Mouse (Mus musculus) neural tube, embryonic 10.5 days (tissue): Measurements from ENCODE around the gene Add3.

Source experiments
- DNase-seq: peaks from one replicate; pipeline ENCODE4 v3.0.0-alpha.2; 2017; ENCODE audit warnings: low spot score; ENCODE audit errors: extremely low spot score

Add3 gene

GRCm38 (mm10) chr19:53165305-53166240, 25.3 kb downstream of the Add3 start:
- no peak for DNase-seq

GRCm38 (mm10) chr19:53166367-53166766, 26.1 kb downstream of the Add3 start:
- DNase-seq = no peak

GRCm38 (mm10) chr19:53168576-53168975, 28.3 kb downstream of the Add3 start:
- no peak for DNase-seq

GRCm38 (mm10) chr19:53170651-53171050, 30.4 kb downstream of the Add3 start:
- DNase-seq = no peak

- DNase-seq = no peak
These were observed 33.8 kb downstream of the Add3 start for GRCm38 (mm10) chr19:53174034-53174433.

DNA sequence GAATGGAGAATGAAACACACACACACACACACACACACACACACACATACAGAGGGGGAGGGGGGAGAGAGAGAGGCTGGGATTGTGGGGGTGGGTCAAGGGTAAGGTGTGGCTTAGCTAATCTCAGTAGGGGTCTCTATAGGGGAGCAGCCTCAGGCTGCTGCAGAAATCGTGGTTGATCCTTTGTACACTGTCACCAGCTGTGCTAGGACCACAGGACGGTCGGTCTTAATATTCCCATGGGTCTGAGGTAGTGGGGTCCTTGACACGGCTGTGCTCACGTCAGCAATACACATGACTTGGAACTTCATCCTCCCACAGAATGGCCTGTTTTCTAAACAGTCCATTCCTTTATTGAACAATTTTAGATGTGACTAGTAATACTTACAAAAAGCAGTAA, 35.3 kb downstream of the Add3 start:
- DNase-seq = no peak

- DNase-seq = no peak
These were observed 36.3 kb downstream of the Add3 start for GRCm38 (mm10) chr19:53176518-53176917.

DNA sequence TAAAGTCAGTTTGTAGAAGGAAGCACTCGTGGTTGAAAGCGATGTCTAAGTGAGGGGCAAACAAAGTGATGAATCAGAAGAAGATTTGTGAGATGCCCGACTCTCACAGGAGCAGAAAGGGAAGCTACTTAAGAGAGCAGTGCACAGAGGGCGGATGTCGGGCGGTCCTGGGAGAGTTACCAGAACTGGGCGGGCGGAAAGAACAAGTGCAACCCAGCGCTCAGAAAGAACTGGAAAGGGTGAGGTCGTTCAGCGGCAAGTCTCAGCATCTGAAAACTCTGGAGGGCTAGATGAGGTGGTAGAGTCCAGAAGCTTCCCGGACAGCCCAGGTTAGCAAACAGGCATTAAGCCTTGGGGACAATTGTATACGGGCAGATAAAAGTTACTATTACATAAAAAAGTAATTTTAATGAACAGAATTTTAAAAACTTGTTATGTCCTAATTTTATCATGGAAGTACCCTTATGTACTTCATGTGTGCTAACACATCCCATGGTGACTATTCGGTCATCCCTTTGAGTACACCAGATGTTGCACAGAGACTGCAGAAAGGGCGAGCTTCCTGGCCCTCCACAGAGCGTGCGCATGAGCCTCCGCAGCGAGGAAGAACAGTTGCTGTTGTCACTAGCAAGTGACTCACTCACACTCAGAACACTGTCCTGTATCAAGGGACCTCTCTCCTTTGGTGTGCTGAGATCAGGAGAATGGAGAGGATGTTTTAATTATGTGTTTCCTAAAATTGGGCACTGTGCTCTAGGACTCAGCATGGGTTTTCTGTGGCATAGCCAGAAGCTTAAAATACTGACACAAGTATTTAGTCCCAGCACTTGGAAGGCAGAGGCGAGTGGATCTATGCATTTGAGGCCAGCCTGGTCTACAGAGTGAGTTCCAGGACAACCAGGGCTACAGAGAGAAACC, 38.6 kb downstream of the Add3 start:
- no peak for DNase-seq

DNA sequence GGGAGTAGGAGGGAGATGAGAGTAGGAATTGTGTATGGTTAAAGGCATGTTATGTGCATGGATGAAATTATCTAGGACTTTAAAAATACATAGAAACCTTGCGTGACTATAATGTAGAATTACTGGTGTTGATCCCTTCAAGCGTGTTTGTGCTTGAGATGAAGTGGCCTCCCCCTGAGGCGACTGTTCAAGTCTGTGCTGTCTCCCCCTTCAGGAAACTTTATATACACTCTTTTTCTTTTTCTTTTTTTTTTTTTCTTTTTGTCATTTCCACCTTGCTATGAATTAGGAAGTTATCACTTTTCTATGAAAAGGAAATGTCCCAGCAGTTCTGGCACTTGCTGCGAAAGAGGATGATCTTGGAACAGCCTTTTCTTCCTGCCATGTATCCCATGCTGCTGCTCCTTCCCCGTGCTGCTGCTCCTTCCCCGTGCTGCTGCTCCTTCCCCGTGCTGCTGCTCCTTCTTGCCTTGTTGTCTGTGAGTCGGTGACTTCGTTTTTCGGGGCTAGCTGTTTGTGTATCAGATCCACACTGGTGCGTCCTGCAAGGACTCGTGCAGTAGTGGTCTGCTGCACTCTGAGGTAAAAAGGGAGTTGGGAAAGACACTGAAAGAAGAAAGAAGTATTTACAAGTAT, 40.0 kb downstream of the Add3 start:
- DNase-seq = no peak

- DNase-seq = no peak
These were observed 41.0 kb downstream of the Add3 start for GRCm38 (mm10) chr19:53181003-53181861.

GRCm38 (mm10) chr19:53183620-53184019, 43.4 kb downstream of the Add3 start:
- DNase-seq = no peak

DNA sequence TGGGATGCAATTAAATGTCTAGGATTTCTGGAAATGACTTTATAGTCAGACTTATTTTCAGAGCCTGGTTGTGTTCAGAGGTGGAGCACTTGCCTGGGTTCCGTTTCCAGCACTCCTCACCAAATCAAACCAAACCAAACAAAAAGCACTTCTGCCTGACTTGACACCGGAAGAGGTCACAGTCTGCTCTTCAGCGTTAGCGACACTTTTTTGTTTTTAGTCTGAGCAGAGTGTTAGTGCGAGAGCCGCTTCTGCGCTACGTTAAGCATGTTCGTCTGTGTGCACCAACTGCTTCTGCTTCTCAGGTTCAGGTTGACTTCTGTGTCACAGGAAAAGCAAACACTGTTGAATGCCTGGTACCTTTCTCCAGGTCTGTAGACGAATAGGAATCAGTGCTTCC, 44.0 kb downstream of the Add3 start:
- DNase-seq = no peak

DNA sequence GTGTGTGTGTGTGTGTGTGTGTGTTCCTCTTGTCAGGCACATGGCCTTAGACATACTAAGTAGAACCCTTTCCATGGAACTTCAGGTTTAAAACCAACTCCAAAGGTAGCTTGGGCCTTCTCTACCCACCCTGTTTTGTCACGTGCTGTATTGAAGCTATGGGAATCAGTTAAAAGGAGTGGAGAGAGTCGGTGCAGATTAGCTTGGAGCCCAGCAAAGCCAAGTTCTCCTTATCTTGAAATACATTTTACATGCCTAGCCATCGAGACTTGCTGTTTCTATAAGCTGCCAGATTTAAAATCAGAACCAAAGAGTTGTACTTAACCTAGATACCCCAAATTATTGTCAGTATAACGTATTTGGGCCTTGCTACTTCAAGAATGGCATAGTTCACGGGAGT, 44.7 kb downstream of the Add3 start:
- DNase-seq = no peak

GRCm38 (mm10) chr19:53185486-53186134, 45.4 kb downstream of the Add3 start:
- no peak for DNase-seq

GRCm38 (mm10) chr19:53186456-53186855, 46.2 kb downstream of the Add3 start:
- DNase-seq = no peak

DNA sequence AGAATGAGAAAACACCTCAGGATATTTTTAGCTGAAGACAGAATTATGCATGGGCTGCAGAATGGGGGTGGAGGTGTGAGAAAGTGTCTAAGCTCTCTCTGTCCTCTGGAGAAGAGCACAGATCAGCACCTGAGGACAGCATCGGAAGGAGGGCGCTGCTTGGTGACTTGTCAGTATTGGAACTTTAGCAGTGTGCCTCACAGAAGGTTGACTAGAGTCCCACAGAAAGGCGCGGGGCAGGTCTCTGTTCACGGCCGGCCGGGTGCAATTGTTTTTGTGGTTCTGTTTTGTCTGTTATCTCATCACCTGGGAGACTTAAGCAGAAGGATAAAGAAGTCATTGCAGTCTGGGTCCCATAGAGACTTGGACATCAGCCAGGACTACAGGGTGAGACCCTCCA, 47.3 kb downstream of the Add3 start:
- no peak for DNase-seq

GRCm38 (mm10) chr19:53188186-53188585, 47.9 kb downstream of the Add3 start:
- DNase-seq = no peak

DNA sequence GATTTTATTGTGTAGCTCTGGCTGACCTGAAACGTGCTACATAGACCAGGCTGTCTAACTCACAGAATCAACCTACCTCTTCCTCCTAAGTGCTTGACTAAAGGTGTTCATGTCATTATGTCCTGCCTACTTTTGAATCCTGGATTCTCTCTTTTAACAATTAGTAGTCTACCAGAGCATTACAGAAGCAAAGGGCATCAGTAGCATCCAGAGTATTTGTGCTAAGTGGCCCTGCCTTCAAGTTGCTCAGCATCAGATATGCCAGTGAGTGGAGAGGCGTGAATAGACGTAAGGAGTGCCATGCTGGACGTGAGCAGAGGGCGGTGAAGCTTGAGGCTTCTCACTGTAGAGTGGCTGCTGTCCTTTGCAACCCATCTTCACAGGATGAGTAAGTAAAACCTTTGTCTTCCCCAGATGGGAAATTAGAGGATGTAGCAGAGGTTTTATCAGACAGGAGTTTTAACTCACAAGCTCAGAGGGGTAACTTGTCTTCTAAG, 48.5 kb downstream of the Add3 start:
- no peak for DNase-seq

DNA sequence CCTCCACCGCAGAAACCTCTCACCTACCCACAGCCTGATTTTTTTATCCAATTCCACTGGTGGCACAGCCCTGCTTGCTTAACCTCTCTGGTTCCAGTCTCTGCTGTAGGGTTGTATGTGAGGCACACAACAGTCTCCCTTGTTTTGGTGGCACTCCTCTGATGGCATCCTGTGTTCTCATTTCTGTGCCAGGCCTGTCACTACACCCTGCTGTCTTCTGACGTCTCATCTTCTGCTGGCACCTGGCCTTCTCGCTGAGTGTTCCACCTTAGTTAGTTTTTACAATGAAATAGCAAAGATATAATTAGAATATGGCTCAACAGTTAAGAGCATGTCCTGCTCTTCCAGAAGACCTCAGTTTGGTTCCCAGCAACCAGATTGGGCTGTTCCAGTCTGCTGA, 49.5 kb downstream of the Add3 start:
- DNase-seq = no peak

GRCm38 (mm10) chr19:53190232-53190631, 50.0 kb downstream of the Add3 start:
- no peak for DNase-seq
